Mouse (Mus musculus): ENCODE results near the gene Flywch2. TPM values are rescaled to one million over a fixed set of nuclear protein-coding genes. Genes with fewer than 3 reads are reported as not detected.
A peak's percentile ranks its signal among the peaks of the same experiment; 100 is the strongest.

Gene Flywch2
- polyA plus RNA-seq, 1 experiment from 2014 or later, result 78.4 TPM

- Histone ChIP-seq H3K4me3 (replicated peaks; ENCODE audit: low read length) (no peak overlapping the region), H3K4me2 (replicated peaks) (no peak overlapping the region), H3K9ac (no peak overlapping the region), H3K27ac (no peak overlapping the region), H3K36me3 (replicated peaks; ENCODE audit: control insufficient read depth, insufficient read depth) (peaks cover 100% of the 10 kb centered on the region), H3K4me1 (replicated peaks; ENCODE audit: control insufficient read depth, insufficient read depth, low read length) (no peaks in the 10 kb centered on the region), H3K27me3 (ENCODE audit: control insufficient read depth, insufficient read depth, low read length) (no peaks in the 10 kb centered on the region), H3K9me3 (ENCODE audit: control insufficient read depth, low read length) (peaks cover 26% of the 10 kb centered on the region)
- no peak for ATAC-seq (ENCODE audit: low FRiP score)
- DNase-seq (ENCODE audit: low spot score), result no peak
- 98% methylated on average over 5 of the region's 5 CpGs for WGBS
Observed at GRCm38 (mm10) chr17:23820731-23821130, 34.9 kb upstream of the Flywch2 start.

- 98% methylated on average over 25 of the region's 25 CpGs for WGBS
- no peak for ATAC-seq (ENCODE audit: low FRiP score)
- Histone ChIP-seq H3K9ac (no peak overlapping the region), H3K4me2 (replicated peaks) (no peak overlapping the region), H3K4me1 (replicated peaks; ENCODE audit: control insufficient read depth, insufficient read depth, low read length) (no peaks in the 10 kb centered on the region), H3K4me3 (replicated peaks; ENCODE audit: low read length) (no peak overlapping the region), H3K27ac (no peak overlapping the region), H3K36me3 (replicated peaks; ENCODE audit: control insufficient read depth, insufficient read depth) (peaks cover 100% of the 10 kb centered on the region), H3K27me3 (ENCODE audit: control insufficient read depth, insufficient read depth, low read length) (no peaks in the 10 kb centered on the region), H3K9me3 (ENCODE audit: control insufficient read depth, low read length) (peaks cover 30% of the 10 kb centered on the region)
- no peak for DNase-seq (ENCODE audit: low spot score)
Observed at GRCm38 (mm10) chr17:23819235-23819634, 33.4 kb upstream of the Flywch2 start.

GRCm38 (mm10) chr17:23818579-23818978 lies 32.7 kb upstream of the Flywch2 start:
- DNase-seq (ENCODE audit: low spot score), result no peak
- no peak overlapping the region for H3K4me2 ChIP-seq (replicated peaks)

GRCm38 (mm10) chr17:23815641-23816040 lies 29.8 kb upstream of the Flywch2 start:
- ATAC-seq (ENCODE audit: low FRiP score) (no peak), DNase-seq (ENCODE audit: low spot score) (no peak)
- WGBS, result 98% methylated on average over 16 of the region's 16 CpGs
- Histone ChIP-seq H3K27me3 (ENCODE audit: control insufficient read depth, insufficient read depth, low read length) (no peaks in the 10 kb centered on the region), H3K36me3 (replicated peaks; ENCODE audit: control insufficient read depth, insufficient read depth) (peaks cover 98% of the 10 kb centered on the region), H3K4me1 (replicated peaks; ENCODE audit: control insufficient read depth, insufficient read depth, low read length) (no peaks in the 10 kb centered on the region), H3K9ac (no peak overlapping the region), H3K4me3 (replicated peaks; ENCODE audit: low read length) (no peak overlapping the region), H3K27ac (no peak overlapping the region), H3K9me3 (ENCODE audit: control insufficient read depth, low read length) (peaks cover 30% of the 10 kb centered on the region), H3K4me2 (replicated peaks) (no peak overlapping the region)

More at GRCm38 (mm10) chr17:23818579-23818978, 32.7 kb upstream of the Flywch2 start:
- Histone ChIP-seq H3K27me3 (ENCODE audit: control insufficient read depth, insufficient read depth, low read length) (no peaks in the 10 kb centered on the region), H3K4me3 (replicated peaks; ENCODE audit: low read length) (no peak overlapping the region), H3K9ac (no peak overlapping the region), H3K9me3 (ENCODE audit: control insufficient read depth, low read length) (peaks cover 30% of the 10 kb centered on the region), H3K27ac (no peak overlapping the region), H3K36me3 (replicated peaks; ENCODE audit: control insufficient read depth, insufficient read depth) (peaks cover 100% of the 10 kb centered on the region), H3K4me1 (replicated peaks; ENCODE audit: control insufficient read depth, insufficient read depth, low read length) (no peaks in the 10 kb centered on the region)
- no peak for ATAC-seq (ENCODE audit: low FRiP score)
- 100% methylated on average over 8 of the region's 8 CpGs for WGBS

- peaks cover 30% of the 10 kb centered on the region for H3K4me1 ChIP-seq (replicated peaks; ENCODE audit: control insufficient read depth, insufficient read depth, low read length)
- DNase-seq (ENCODE audit: low spot score) (no peak), ATAC-seq (ENCODE audit: low FRiP score) (no peak)
- H3K27me3 ChIP-seq (ENCODE audit: control insufficient read depth, insufficient read depth, low read length), result no peaks in the 10 kb centered on the region
- no peak overlapping the region for H3K27ac ChIP-seq
- no peak overlapping the region for H3K9ac ChIP-seq
- H3K36me3 ChIP-seq (replicated peaks; ENCODE audit: control insufficient read depth, insufficient read depth), result peaks cover 58% of the 10 kb centered on the region
- no peaks in the 10 kb centered on the region for H3K9me3 ChIP-seq (ENCODE audit: control insufficient read depth, low read length)
- H3K4me2 ChIP-seq (replicated peaks), result no peak overlapping the region
- WGBS, result 94% methylated on average over 3 of the region's 3 CpGs
- H3K4me3 ChIP-seq (replicated peaks; ENCODE audit: low read length), result no peak overlapping the region
Observed at GRCm38 (mm10) chr17:23807918-23808317, 22.0 kb upstream of the Flywch2 start.

GRCm38 (mm10) chr17:23806867-23807266 lies 21.0 kb upstream of the Flywch2 start:
- peaks cover 48% of the 10 kb centered on the region for H3K36me3 ChIP-seq (replicated peaks; ENCODE audit: control insufficient read depth, insufficient read depth)
- no peaks in the 10 kb centered on the region for H3K27me3 ChIP-seq (ENCODE audit: control insufficient read depth, insufficient read depth, low read length)
- peaks cover 34% of the 10 kb centered on the region for H3K4me1 ChIP-seq (replicated peaks; ENCODE audit: control insufficient read depth, insufficient read depth, low read length)
- no peak for ATAC-seq (ENCODE audit: low FRiP score)
- 81% methylated on average over 25 of the region's 25 CpGs for WGBS
- DNase-seq (ENCODE audit: low spot score), result no peak
- H3K4me3 ChIP-seq (replicated peaks; ENCODE audit: low read length), result 0 out of 2 replicates have a peak overlapping the region, but pooled peaks have one; percentile 3
- no peak overlapping the region; the same call in 1 of the 2 replicates for H3K9ac ChIP-seq
- H3K9me3 ChIP-seq (ENCODE audit: control insufficient read depth, low read length), result no peaks in the 10 kb centered on the region
- H3K4me2 ChIP-seq (replicated peaks), result 0 out of 2 replicates have a peak overlapping the region, but pooled peaks have one; percentile 17
- H3K27ac ChIP-seq, result no peak overlapping the region

- peaks cover 25% of the 10 kb centered on the region for H3K36me3 ChIP-seq (replicated peaks; ENCODE audit: control insufficient read depth, insufficient read depth)
- DNase-seq (ENCODE audit: low spot score) (no peak), ATAC-seq (ENCODE audit: low FRiP score) (no peak)
- no peaks in the 10 kb centered on the region for H3K27me3 ChIP-seq (ENCODE audit: control insufficient read depth, insufficient read depth, low read length)
- peaks cover 34% of the 10 kb centered on the region for H3K4me1 ChIP-seq (replicated peaks; ENCODE audit: control insufficient read depth, insufficient read depth, low read length)
- no peak overlapping the region for H3K27ac ChIP-seq
- H3K9me3 ChIP-seq (ENCODE audit: control insufficient read depth, low read length), result no peaks in the 10 kb centered on the region
- 3% methylated on average over 8 of the region's 8 CpGs for WGBS
- peak overlapping the region; percentile 95 for H3K9ac ChIP-seq
- H3K4me2 ChIP-seq (replicated peaks), result peak overlapping the region; percentile 76
- H3K4me3 ChIP-seq (replicated peaks; ENCODE audit: low read length), result peak overlapping the region; percentile 97
Observed at GRCm38 (mm10) chr17:23804426-23805085, 18.7 kb upstream of the Flywch2 start.

GRCm38 (mm10) chr17:23803366-23804041 lies 17.6 kb upstream of the Flywch2 start:
- Histone ChIP-seq H3K4me3 (replicated peaks; ENCODE audit: low read length) (peak overlapping the region; percentile 97), H3K4me2 (replicated peaks) (peak overlapping the region; percentile 76), H3K4me1 (replicated peaks; ENCODE audit: control insufficient read depth, insufficient read depth, low read length) (peaks cover 34% of the 10 kb centered on the region), H3K27ac (peak overlapping the region; percentile 98), H3K9ac (peak overlapping the region; percentile 95), H3K9me3 (ENCODE audit: control insufficient read depth, low read length) (no peaks in the 10 kb centered on the region), H3K27me3 (ENCODE audit: control insufficient read depth, insufficient read depth, low read length) (no peaks in the 10 kb centered on the region), H3K36me3 (replicated peaks; ENCODE audit: control insufficient read depth, insufficient read depth) (peaks cover 14% of the 10 kb centered on the region)
- under 1% methylated on average over 63 of the region's 83 CpGs for WGBS
- DNase-seq (ENCODE audit: low spot score) (peak; percentile 89), ATAC-seq (ENCODE audit: low FRiP score) (peak; percentile 70)

- Histone ChIP-seq H3K9ac (peak overlapping the region; percentile 95), H3K27me3 (ENCODE audit: control insufficient read depth, insufficient read depth, low read length) (no peaks in the 10 kb centered on the region), H3K4me1 (replicated peaks; ENCODE audit: control insufficient read depth, insufficient read depth, low read length) (peaks cover 34% of the 10 kb centered on the region), H3K9me3 (ENCODE audit: control insufficient read depth, low read length) (no peaks in the 10 kb centered on the region), H3K36me3 (replicated peaks; ENCODE audit: control insufficient read depth, insufficient read depth) (peaks cover 8% of the 10 kb centered on the region), H3K4me2 (replicated peaks) (peak overlapping the region; percentile 76), H3K27ac (peak overlapping the region; percentile 98), H3K4me3 (replicated peaks; ENCODE audit: low read length) (peak overlapping the region; percentile 97)
- under 1% methylated on average over 60 of the region's 60 CpGs for WGBS
- DNase-seq (ENCODE audit: low spot score) (peak; percentile 99), ATAC-seq (ENCODE audit: low FRiP score) (peak; percentile 98)
Observed at GRCm38 (mm10) chr17:23802746-23803365, 17.0 kb upstream of the Flywch2 start.
